Mouse (Mus musculus) thymus, postnatal 0 days (tissue): ENCODE data around the gene Gm10358. TPM values are rescaled to one million over a fixed set of nuclear protein-coding genes. Genes with fewer than 3 reads are reported as not detected.
"Not testable (repeated sequence)": the region's sequence is repeated elsewhere in the genome, so short reads cannot be mapped to it uniquely, and the experiment has no call there.

Experiments
- DNase-seq: peaks from one replicate; pipeline ENCODE4 v3.0.0-alpha.2; 2015; ENCODE audit warnings: low spot score
- polyA plus RNA-seq: library from polyadenylated mRNA; unstranded; fragments of >200 nt; fragmentation: Nextera tagmentation; extraction: Ambion mirVana; gene quantifications from 2 replicates; pipeline ENCODE4 v1.2.1, GENCODE M21; 2015

The Gm10358 gene
- polyA plus RNA-seq: 0.10 TPM in 1 of 2 replicates, not detected in the other

DNA sequence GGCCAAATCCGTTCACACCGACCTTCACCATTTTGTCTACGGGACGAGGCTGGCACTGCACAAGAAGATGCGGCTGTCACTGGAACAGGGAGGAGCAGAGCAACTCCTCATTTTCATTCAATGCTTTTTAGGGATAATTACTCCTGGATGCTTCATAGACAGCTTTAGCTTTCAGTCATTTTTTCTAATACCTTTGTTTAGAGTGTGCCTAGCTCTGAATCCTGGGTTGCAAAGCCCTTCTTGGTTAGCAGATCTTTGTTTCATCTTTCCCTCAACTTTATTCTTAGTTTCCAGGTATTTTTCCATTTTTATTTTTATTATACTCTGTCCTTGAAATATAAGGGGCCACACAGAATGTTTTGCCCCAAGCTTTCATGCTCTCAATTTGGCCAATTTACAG is at the start of gene Gm10358:
Gene Gm10358, minus strand, starts transcription at position 101 of the 400 bp plus-strand sequence.
- no peak for DNase-seq

DNA sequence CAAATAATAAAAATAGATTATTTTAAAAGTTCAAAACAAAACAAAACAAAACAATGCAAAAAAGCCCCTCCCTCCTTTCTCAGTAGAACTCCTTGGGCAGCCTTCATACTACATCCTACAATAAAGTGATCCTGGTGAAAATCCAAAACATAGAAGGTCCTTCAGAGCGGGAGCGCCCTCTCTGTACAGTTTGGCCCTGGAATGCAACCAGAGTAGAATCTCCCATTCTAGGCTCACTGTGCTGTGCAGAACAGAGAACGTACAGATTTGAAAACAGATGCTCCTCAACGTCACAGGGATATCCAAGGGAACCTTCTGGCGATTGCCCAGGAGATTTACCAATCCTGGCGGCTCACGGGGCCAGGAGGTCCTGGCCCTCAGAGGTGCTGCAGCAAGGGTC is 42.0 kb upstream of the Gm10358 start, which contains the start of gene Iqcm:
Gene Iqcm, plus strand, starts transcription at position 301 of the 400 bp plus-strand sequence.
- no peak for DNase-seq

DNA sequence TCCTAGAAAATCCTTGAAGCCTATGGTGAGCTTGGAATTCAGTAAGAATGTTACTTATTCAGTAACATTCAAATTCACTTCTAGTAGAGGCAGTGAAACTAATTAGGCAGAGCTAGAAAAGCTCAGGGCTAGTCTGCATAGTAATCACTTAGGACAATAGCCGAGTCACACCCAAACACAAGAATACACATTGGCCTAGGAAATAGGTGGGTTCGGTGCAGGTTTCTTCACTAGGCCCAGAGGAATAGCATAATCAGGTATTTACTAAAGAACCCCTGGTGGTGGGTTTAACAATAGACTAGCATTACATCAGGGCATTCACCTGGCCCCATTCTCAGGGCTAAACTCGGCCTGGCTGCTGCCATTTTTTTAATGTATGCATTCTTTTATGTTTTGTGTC is 9.3 kb upstream of the Gm10358 start:
- DNase-seq: not testable (repeated sequence)

- DNase-seq: no peak
Measured at GRCm38 (mm10) chr8:75384770-75385290, 21.6 kb downstream of the Gm10358 start.

DNA sequence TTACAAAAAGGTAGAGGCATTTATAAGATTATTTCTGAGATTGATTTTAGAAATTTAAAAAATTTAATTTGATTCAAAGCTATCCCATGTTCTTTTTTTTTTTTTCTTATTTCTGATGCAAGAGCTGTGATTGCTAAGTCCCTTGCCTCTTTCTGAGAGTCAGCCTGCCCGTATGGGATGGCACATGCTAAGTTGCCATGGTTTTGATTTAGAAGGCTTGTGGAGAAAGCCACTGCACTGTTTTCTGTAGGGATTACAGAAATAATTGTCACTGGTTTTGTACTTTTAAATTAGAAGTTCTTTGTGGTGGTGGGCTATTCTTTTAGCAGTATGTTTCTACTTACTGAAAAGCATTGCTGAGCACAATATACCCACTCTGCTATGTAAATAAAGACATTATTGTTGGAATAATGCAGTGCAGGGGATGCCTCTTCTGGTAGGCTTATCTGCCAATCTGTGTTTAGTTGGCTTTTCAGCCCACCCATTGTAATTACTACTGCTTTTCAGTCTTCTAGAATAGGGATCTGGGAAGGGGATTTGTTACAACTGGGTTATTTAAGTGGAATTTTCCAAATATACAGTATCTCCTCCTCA is 30.8 kb downstream of the Gm10358 start:
- no peak for DNase-seq

- DNase-seq: no peak
Measured at GRCm38 (mm10) chr8:75372006-75372405, 34.4 kb downstream of the Gm10358 start.

Other genes with a start within 250 kb of the Gm10358 start
- 0.15 and 0.26 TPM in 2 replicates for gene Rasd2, start 192.6 kb downstream of the Gm10358 start, polyA plus RNA-seq
- 0.06 and 0.12 TPM in 2 replicates for gene Iqcm, start 42.1 kb upstream of the Gm10358 start, polyA plus RNA-seq